Mouse (Mus musculus): ENCODE results near the gene Iqsec1.
A peak's percentile ranks its signal among the peaks of the same experiment; 100 is the strongest.
"Not testable (repeated sequence)": the region's sequence is repeated elsewhere in the genome, so short reads cannot be mapped to it uniquely, and the experiment has no call there.

The Iqsec1 gene

GRCm38 (mm10) chr6:90662148-90662547 is 326.3 kb downstream of the Iqsec1 start:
- no peak for DNase-seq (ENCODE audit: low read depth, low spot score)

GRCm38 (mm10) chr6:90661029-90661399 is 327.5 kb downstream of the Iqsec1 start:
- no peak for DNase-seq (ENCODE audit: low read depth, low spot score)

GRCm38 (mm10) chr6:90660398-90661028 is 328.0 kb downstream of the Iqsec1 start:
- DNase-seq (ENCODE audit: low read depth, low spot score) = no peak

GRCm38 (mm10) chr6:90659913-90660312 is 328.6 kb downstream of the Iqsec1 start:
- DNase-seq (ENCODE audit: low read depth, low spot score) = no peak

GRCm38 (mm10) chr6:90656344-90656850 is 332.1 kb downstream of the Iqsec1 start:
- DNase-seq (ENCODE audit: low read depth, low spot score) = not testable (repeated sequence)

GRCm38 (mm10) chr6:90653736-90654135 is 334.7 kb downstream of the Iqsec1 start:
- DNase-seq (ENCODE audit: low read depth, low spot score) = peak; percentile 27

GRCm38 (mm10) chr6:90650634-90651033 is 337.9 kb downstream of the Iqsec1 start:
- no peak for DNase-seq (ENCODE audit: low read depth, low spot score)

GRCm38 (mm10) chr6:90649279-90649678 is 339.2 kb downstream of the Iqsec1 start:
- no peak for DNase-seq (ENCODE audit: low read depth, low spot score)

GRCm38 (mm10) chr6:90648391-90648790 is 340.1 kb downstream of the Iqsec1 start:
- DNase-seq (ENCODE audit: low read depth, low spot score) = no peak

- no peak for DNase-seq (ENCODE audit: low read depth, low spot score)
These were observed 343.5 kb downstream of the Iqsec1 start for GRCm38 (mm10) chr6:90644965-90645364.

- no peak for DNase-seq (ENCODE audit: low read depth, low spot score)
These were observed 345.4 kb downstream of the Iqsec1 start for GRCm38 (mm10) chr6:90643057-90643456.

GRCm38 (mm10) chr6:90635611-90636010 is 352.9 kb downstream of the Iqsec1 start:
- DNase-seq (ENCODE audit: low read depth, low spot score) = no peak

GRCm38 (mm10) chr6:90635081-90635480 is 353.4 kb downstream of the Iqsec1 start:
- no peak for DNase-seq (ENCODE audit: low read depth, low spot score)

GRCm38 (mm10) chr6:90632526-90632925 is 356.0 kb downstream of the Iqsec1 start:
- DNase-seq (ENCODE audit: low read depth, low spot score) = not testable (repeated sequence)

GRCm38 (mm10) chr6:90630427-90630826 is 358.1 kb downstream of the Iqsec1 start:
- DNase-seq (ENCODE audit: low read depth, low spot score) = no peak

GRCm38 (mm10) chr6:90629506-90629905 is 359.0 kb downstream of the Iqsec1 start:
- DNase-seq (ENCODE audit: low read depth, low spot score) = no peak

GRCm38 (mm10) chr6:90627556-90627955 is 360.9 kb downstream of the Iqsec1 start:
- no peak for DNase-seq (ENCODE audit: low read depth, low spot score)

GRCm38 (mm10) chr6:90625207-90625994 is 363.1 kb downstream of the Iqsec1 start:
- DNase-seq (ENCODE audit: low read depth, low spot score) = no peak

- no peak for DNase-seq (ENCODE audit: low read depth, low spot score)
These were observed 363.8 kb downstream of the Iqsec1 start for GRCm38 (mm10) chr6:90624733-90625132.

GRCm38 (mm10) chr6:90624184-90624583 is 364.3 kb downstream of the Iqsec1 start:
- no peak for DNase-seq (ENCODE audit: low read depth, low spot score)

GRCm38 (mm10) chr6:90623456-90623836 is 365.0 kb downstream of the Iqsec1 start:
- no peak for DNase-seq (ENCODE audit: low read depth, low spot score)

GRCm38 (mm10) chr6:90622758-90623455 is 365.6 kb downstream of the Iqsec1 start:
- no peak for DNase-seq (ENCODE audit: low read depth, low spot score)

- no peak for DNase-seq (ENCODE audit: low read depth, low spot score)
These were observed 366.9 kb downstream of the Iqsec1 start for GRCm38 (mm10) chr6:90621584-90621890.

Data from mesoderm, embryonic 11.5 days (tissue).